Mouse (Mus musculus) thymus, adult 2 months (tissue): ENCODE data around the gene Gjc2. TPM values are rescaled to one million over a fixed set of nuclear protein-coding genes. Genes with fewer than 3 reads are reported as not detected.
A peak's percentile ranks its signal among the peaks of the same experiment; 100 is the strongest.

Experiments
- DNase-seq: peaks from one replicate; pipeline ENCODE4 v3.0.0; 2021
- H3K27ac ChIP-seq: fragments of 200-500 bp; 2 replicates; pipeline ENCODE4 v1.5.1; 2012; ENCODE audit warnings: low read length, control low read depth; ENCODE audit not compliant: control insufficient read depth, insufficient read depth
- H3K27me3 ChIP-seq: fragments of 200-500 bp; 2 replicates; pipeline ENCODE4 v1.6.1; 2012; ENCODE audit warnings: mild to moderate bottlenecking, low read length, moderate library complexity, mixed read lengths; ENCODE audit not compliant: control insufficient read depth, insufficient read depth
- H3K36me3 ChIP-seq: fragments of 200-500 bp; 2 replicates; pipeline ENCODE4 v1.6.1; 2012; ENCODE audit warnings: mild to moderate bottlenecking, low read length, moderate library complexity; ENCODE audit not compliant: control insufficient read depth, insufficient read depth
- H3K4me1 ChIP-seq: fragments of 200-500 bp; replicated peaks from 2 replicates; pipeline ENCODE4 v1.6.1; 2012; ENCODE audit warnings: low read length; ENCODE audit not compliant: control insufficient read depth, insufficient read depth
- H3K4me3 ChIP-seq: fragments of 200-500 bp; 2 replicates; pipeline ENCODE4 v1.5.1; 2012; ENCODE audit warnings: mild to moderate bottlenecking, low read length, control low read depth, moderate library complexity; ENCODE audit not compliant: control insufficient read depth, insufficient read depth
- CTCF ChIP-seq: fragments of 200-500 bp; IDR thresholded peaks from 2 replicates; pipeline ENCODE4 v1.5.1; 2012; ENCODE audit warnings: mild to moderate bottlenecking, control low read depth, low read length, moderate library complexity, borderline replicate concordance; ENCODE audit not compliant: control insufficient read depth, poor library complexity, insufficient read depth; ENCODE audit errors: extremely low read depth
- POLR2A ChIP-seq: fragments of 200-500 bp; IDR thresholded peaks from 2 replicates; pipeline ENCODE4 v1.6.1; 2012; ENCODE audit warnings: mild to moderate bottlenecking, low read length, control low read depth, moderate library complexity; ENCODE audit not compliant: control insufficient read depth, poor library complexity, insufficient read depth; ENCODE audit errors: extremely low read depth
- WGBS: fragments of 180-500 bp; shearing (Covaris S2); methylation state at CpG from one replicate; pipeline ENCODE4 v1.1.7; 2018; 5-methylcytosine and 5-hydroxymethylcytosine counted together
- polyA plus RNA-seq: library from polyadenylated mRNA; depleted of rRNA; stranded (reverse); fragments of >200 nt; gene quantifications from 2 replicates; pipeline ENCODE4 v1.2.3, GENCODE M21; 2012

Gjc2 gene
- polyA plus RNA-seq, 1 experiment: 0.66 TPM

DNA sequence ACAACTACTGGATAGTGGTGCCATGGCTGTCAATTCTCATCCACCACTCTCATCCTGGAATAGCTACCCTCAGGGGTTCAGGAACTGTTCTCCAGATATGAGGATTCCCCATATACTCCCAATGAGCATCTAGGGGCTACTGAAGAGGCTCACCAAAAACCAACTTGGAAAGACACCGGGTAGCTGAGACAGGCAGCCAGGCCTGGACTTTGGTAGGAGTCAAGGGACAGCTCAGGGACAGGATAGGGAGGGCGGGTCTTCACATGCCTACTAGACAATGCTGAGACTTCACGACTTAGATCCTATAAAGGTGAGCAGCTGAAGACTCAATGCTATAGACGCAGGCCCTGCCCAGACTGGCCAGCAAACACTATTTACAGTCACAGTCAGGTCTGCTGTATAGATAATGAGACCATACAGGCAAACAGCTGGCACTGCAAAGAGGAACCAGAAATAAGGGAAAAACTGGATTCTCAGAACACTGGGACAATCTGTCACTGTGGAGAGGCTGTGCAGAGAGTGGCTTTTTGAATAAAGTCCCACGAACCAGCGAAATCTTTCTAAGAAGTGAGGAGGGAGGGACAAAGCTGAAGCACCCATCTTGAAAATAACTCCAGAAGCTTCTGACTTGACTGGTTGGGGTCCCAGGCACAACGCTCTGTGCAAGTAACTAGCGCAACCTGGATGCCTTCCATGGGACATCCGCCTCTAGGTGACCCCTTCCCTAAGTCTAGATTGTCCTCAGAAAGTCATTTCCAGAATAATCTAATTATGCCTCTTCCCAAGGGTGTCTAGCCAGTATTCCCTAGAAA lies 20.4 kb downstream of the Gjc2 start:
- WGBS: 52% methylated on average over 9 of the region's 9 CpGs
- TF ChIP-seq POLR2A (no peak), CTCF (no peak)
- no peak for DNase-seq
- Histone ChIP-seq H3K4me3 (peak overlapping the region; percentile 19; the same call in 1 of the 2 replicates), H3K36me3 (peaks cover 4% of the 10 kb centered on the region; the same call in 1 of the 2 replicates), H3K4me1 (peaks cover 11% of the 10 kb centered on the region), H3K27me3 (no peaks in the 10 kb centered on the region), H3K27ac (no peak overlapping the region)

DNA sequence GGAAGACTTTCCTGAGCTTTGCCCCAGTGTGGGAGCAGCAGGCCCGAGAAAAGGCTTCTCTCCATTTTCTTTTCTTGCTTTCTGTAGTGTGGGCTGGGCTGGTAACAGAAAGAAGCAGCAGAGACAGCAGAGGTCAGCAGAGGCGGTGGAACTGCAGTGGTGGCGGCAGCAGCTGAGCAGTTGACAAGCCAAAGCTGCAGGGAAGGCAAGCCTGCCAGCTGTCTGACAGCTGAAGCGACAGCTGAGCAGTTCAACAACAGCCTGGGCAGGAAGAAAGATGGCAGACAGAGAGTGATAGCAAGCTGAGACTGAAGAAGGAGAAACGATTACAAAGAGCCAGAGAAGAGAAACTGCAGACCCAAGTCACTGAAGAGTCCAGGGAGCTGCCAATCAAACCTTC lies 21.6 kb downstream of the Gjc2 start:
- WGBS: 92% methylated on average over 5 of the region's 5 CpGs
- H3K27ac ChIP-seq: no peak overlapping the region
- peaks cover 4% of the 10 kb centered on the region; the same call in 1 of the 2 replicates for H3K36me3 ChIP-seq
- no peak overlapping the region for H3K4me3 ChIP-seq
- no peak for DNase-seq
- no peaks in the 10 kb centered on the region for H3K27me3 ChIP-seq
- H3K4me1 ChIP-seq: peaks cover 11% of the 10 kb centered on the region
- no peak for TF ChIP-seq POLR2A
- no peak for TF ChIP-seq CTCF

DNA sequence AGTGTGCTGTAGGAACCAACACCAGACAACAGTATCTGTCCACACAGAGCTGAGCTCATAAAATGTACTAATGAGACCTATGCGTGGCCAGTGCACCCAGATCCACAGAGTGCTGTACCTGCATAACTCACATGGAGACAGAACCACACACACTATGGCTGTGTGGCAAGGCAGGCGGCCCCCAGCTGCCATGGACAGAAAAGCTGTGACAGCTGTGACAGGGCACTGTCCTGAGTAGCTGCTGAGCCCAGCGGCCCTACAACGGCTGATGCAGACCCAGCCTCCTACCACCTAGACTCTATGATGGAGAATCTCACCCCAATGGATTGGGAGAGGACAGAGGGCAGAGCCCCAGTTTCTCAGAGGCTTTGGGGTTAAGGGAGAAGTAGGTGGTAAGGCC lies 23.5 kb downstream of the Gjc2 start:
- DNase-seq: no peak
- WGBS: 97% methylated on average over 4 of the region's 4 CpGs

DNA sequence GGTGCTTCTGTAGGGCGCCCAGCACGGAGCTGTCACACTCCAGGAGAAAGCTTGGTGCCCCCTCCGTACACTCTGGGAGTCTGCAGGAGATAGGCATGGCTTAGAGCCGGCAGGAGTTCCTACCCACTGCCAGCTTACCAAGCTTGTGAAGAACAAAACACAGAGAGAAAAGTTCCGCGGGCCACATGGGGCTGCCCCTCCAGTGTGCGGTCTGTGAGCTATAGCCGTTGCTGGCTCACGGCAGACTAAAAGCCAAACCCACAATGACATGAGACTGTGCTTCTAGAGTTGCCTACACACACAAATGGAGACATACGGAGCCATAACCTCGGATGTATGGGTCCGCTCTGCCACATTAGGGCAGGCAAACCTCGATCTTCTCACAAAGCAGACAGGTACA lies 23.9 kb downstream of the Gjc2 start:
- H3K4me3 ChIP-seq: no peak overlapping the region
- H3K36me3 ChIP-seq: peaks cover 4% of the 10 kb centered on the region; the same call in 1 of the 2 replicates
- no peaks in the 10 kb centered on the region for H3K27me3 ChIP-seq
- peaks cover 7% of the 10 kb centered on the region for H3K4me1 ChIP-seq
- no peak for DNase-seq
- TF ChIP-seq CTCF (no peak), POLR2A (no peak)
- 96% methylated on average over 13 of the region's 13 CpGs for WGBS
- H3K27ac ChIP-seq: no peak overlapping the region

More for the DNA sequence above, 23.5 kb downstream of the Gjc2 start:
- peaks cover 11% of the 10 kb centered on the region for H3K4me1 ChIP-seq
- TF ChIP-seq POLR2A (no peak), CTCF (no peak)
- H3K36me3 ChIP-seq: peaks cover 4% of the 10 kb centered on the region; the same call in 1 of the 2 replicates
- no peak overlapping the region for H3K27ac ChIP-seq
- H3K4me3 ChIP-seq: no peak overlapping the region
- no peaks in the 10 kb centered on the region for H3K27me3 ChIP-seq

GRCm38 (mm10) chr11:59155900-59156299 lies 27.1 kb downstream of the Gjc2 start:
- peaks cover 4% of the 10 kb centered on the region; the same call in 1 of the 2 replicates for H3K36me3 ChIP-seq
- H3K27ac ChIP-seq: no peak overlapping the region
- no peak for TF ChIP-seq POLR2A
- no peak for TF ChIP-seq CTCF
- DNase-seq: no peak
- WGBS: 98% methylated on average over 5 of the region's 5 CpGs
- no peaks in the 10 kb centered on the region for H3K4me1 ChIP-seq
- no peak overlapping the region for H3K4me3 ChIP-seq
- H3K27me3 ChIP-seq: no peaks in the 10 kb centered on the region

GRCm38 (mm10) chr11:59154220-59154619 lies 28.8 kb downstream of the Gjc2 start:
- 95% methylated on average over 7 of the region's 7 CpGs for WGBS
- no peak for DNase-seq
- TF ChIP-seq CTCF: no peak
- TF ChIP-seq POLR2A: no peak
- no peak overlapping the region for H3K27ac ChIP-seq
- H3K4me1 ChIP-seq: no peaks in the 10 kb centered on the region
- H3K36me3 ChIP-seq: peaks cover 4% of the 10 kb centered on the region; the same call in 1 of the 2 replicates
- no peaks in the 10 kb centered on the region for H3K27me3 ChIP-seq
- H3K4me3 ChIP-seq: no peak overlapping the region
